Mouse (Mus musculus) lung, adult 2 months (tissue): ENCODE measurements around the gene Ncoa6. TPM values are rescaled to one million over a fixed set of nuclear protein-coding genes. Genes with fewer than 3 reads are reported as not detected.
"Not testable (repeated sequence)": the region's sequence is repeated elsewhere in the genome, so short reads cannot be mapped to it uniquely, and the experiment has no call there.

Source experiments
- DNase-seq: peaks from one replicate; pipeline ENCODE4 v3.0.0; 2022
- H3K4me1 ChIP-seq: fragments of 200-500 bp; 2 replicates; pipeline ENCODE4 v1.6.1; 2011; ENCODE audit warnings: low read length; ENCODE audit not compliant: control insufficient read depth, insufficient read depth
- H3K4me3 ChIP-seq: fragments of 200-500 bp; replicated peaks from 2 replicates; pipeline ENCODE3; 2011; ENCODE audit warnings: low read depth, mild to moderate bottlenecking, control low read depth, low read length; ENCODE audit errors: extremely low read depth
- CTCF ChIP-seq: fragments of 200-500 bp; IDR thresholded peaks from 2 replicates; pipeline ENCODE4 v1.5.1; 2011; ENCODE audit warnings: mild to moderate bottlenecking, low read length, control low read depth; ENCODE audit not compliant: insufficient read depth
- POLR2A ChIP-seq: fragments of 200-500 bp; IDR thresholded peaks from 2 replicates; pipeline ENCODE4 v1.6.1; 2011; ENCODE audit warnings: low read depth, mild to moderate bottlenecking, control low read depth, low read length, borderline replicate concordance; ENCODE audit errors: extremely low read depth
- WGBS: fragments of 180-500 bp; shearing (Covaris S2); methylation state at CpG from one replicate; pipeline ENCODE4 v1.1.7; 2018; 5-methylcytosine and 5-hydroxymethylcytosine counted together
- polyA plus RNA-seq: library from polyadenylated mRNA; depleted of rRNA; stranded (reverse); fragments of >200 nt; gene quantifications from 2 replicates; pipeline ENCODE4 v1.2.3, GENCODE M21; 2012

Ncoa6 gene
- polyA plus RNA-seq, 1 experiment = 23.2 TPM

GRCm38 (mm10) chr2:155504440-155505355 lies 31.0 kb upstream of the Ncoa6 start:
- 51% methylated on average over 13 of the region's 13 CpGs for WGBS

DNA sequence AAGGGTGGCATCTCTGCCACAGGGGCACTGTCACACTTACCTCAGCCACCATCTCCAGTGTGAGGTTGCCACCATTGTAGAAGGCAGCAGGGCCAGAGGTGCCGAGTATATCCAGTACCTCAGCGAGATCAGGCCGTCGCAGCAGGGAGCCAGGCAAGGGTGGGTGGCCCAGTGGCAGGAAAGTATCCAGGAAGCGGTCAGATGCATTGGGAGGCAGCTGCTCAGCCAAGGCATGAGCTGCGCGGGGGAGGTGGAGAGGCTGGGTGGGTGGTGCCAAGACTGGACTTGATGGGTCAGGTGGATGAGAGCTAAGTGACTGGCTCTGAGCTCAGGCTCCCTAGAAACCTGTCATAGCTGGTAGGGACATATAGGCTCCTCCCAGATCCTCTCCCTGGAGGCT lies 28.9 kb upstream of the Ncoa6 start:
- H3K4me1 ChIP-seq = no peaks in the 10 kb centered on the region
- 65% methylated on average over 7 of the region's 7 CpGs for WGBS
- H3K4me3 ChIP-seq = no peak overlapping the region
- TF ChIP-seq POLR2A (no peak), CTCF (no peak)
- DNase-seq = no peak

More at GRCm38 (mm10) chr2:155504440-155505355, 31.0 kb upstream of the Ncoa6 start:
- no peak overlapping the region for H3K4me3 ChIP-seq
- DNase-seq = no peak
- no peaks in the 10 kb centered on the region for H3K4me1 ChIP-seq
- TF ChIP-seq CTCF (no peak), POLR2A (no peak)

- 87% methylated on average over 6 of the region's 6 CpGs for WGBS
- no peak overlapping the region for H3K4me3 ChIP-seq
- TF ChIP-seq POLR2A = no peak
- TF ChIP-seq CTCF = no peak
- DNase-seq = no peak
- no peaks in the 10 kb centered on the region for H3K4me1 ChIP-seq
These were observed 17.3 kb upstream of the Ncoa6 start for GRCm38 (mm10) chr2:155490998-155491397.

DNA sequence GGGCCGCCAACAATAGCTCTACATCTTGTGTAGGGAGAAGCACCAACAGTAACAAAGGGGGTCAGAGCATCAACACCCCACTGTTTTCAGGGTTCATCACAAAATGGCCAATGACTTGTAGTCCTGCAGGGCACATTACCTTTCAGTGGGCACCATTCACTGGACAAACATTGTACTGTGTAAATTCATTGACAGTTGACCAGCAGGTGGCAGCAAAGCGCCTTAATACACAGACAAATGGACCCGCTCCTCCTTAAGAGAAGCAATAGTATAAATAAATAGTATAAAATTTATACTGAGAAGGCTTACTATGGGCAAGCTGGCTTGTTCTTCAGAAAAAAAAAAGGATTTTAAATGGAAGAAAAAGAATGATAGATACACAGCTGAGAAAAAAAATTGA lies 8.3 kb upstream of the Ncoa6 start:
- WGBS = 51% methylated on average over 3 of the region's 3 CpGs
- no peaks in the 10 kb centered on the region for H3K4me1 ChIP-seq
- TF ChIP-seq POLR2A = no peak
- TF ChIP-seq CTCF = peak; percentile 38
- H3K4me3 ChIP-seq = no peak overlapping the region
- DNase-seq = peak; percentile 58

- H3K4me1 ChIP-seq = peaks cover 3% of the 10 kb centered on the region
- 2% methylated on average over 62 of the region's 71 CpGs for WGBS
- no peak for TF ChIP-seq CTCF
- TF ChIP-seq POLR2A = no peak
- DNase-seq = peak; percentile 60
- H3K4me3 ChIP-seq = peak overlapping the region; percentile 50
These were observed 774 bp downstream of the Ncoa6 start for GRCm38 (mm10) chr2:155472671-155473569.

DNA sequence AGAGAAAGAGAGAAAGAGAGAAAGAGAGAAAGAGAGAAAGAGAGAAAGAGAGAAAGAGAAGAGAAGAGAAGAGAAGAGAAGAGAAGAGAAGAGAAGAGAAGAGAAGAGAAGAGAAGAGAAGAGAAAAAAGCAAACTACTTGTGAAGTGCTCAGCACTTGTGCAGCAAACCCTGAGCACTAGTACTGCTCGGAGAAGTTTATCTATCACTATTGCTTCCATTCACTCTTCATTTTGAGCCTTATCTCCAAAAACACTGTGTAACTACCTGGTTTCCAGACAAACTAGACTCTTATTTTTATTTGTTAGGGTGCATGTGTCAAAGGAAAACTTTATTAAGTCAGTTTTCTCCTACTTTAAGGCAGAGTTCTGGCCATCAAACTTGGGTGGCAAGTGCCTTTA lies 6.8 kb downstream of the Ncoa6 start:
- Histone ChIP-seq H3K4me3 (no peak overlapping the region), H3K4me1 (no peaks in the 10 kb centered on the region; the same call in none of the 2 replicates)
- TF ChIP-seq CTCF (no peak), POLR2A (no peak)
- DNase-seq = no peak
- 68% methylated on average over 1 of the region's 1 CpGs for WGBS

DNA sequence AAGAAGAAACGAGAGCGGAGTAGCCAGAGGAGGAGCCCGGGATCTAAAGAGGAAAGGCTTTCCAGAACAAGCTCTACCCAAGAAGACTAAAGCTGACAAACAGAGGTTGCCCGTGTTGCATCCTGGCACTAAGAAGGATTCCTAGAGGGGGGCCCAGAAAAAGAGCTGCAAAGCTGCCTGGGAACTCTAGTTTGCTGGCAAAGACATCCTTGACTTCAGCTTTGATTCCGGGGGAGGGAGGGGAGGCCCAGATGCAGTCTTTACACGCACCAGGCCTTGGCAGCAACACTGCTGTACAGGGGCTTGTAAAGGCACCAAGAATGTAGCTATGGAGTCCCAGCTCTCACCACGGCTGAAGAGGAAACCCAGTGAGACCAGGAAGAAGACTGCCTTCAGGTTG lies 20.1 kb downstream of the Ncoa6 start:
- 77% methylated on average over 7 of the region's 7 CpGs for WGBS
- TF ChIP-seq CTCF = no peak
- no peak for TF ChIP-seq POLR2A
- no peak overlapping the region for H3K4me3 ChIP-seq
- no peak for DNase-seq
- H3K4me1 ChIP-seq = no peaks in the 10 kb centered on the region; the same call in 1 of the 2 replicates

DNA sequence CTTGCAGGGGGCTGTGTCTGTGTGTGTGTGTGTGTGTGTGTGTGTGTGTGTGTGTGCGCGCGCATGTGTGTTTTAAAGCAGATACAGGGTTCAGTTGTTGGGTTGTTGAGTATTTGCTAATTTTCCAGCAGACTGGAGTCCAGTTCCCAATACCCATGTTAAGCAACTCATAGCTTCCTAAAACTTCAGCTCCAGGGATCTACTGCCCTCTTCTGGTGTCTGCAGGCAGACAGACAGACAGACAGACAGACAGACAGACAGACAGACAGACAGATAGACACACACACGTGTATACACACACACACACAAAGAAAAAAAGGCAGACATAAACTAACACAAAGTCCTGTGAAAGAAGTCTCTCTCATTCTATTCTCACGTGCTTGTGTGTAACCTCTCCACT lies 22.4 kb downstream of the Ncoa6 start:
- TF ChIP-seq POLR2A (no peak), CTCF (no peak)
- H3K4me1 ChIP-seq = no peaks in the 10 kb centered on the region
- 82% methylated on average over 5 of the region's 5 CpGs for WGBS

GRCm38 (mm10) chr2:155447906-155448305 lies 25.8 kb downstream of the Ncoa6 start:
- 100% methylated on average over 1 of the region's 1 CpGs for WGBS
- H3K4me3 ChIP-seq, H3K4me1 ChIP-seq, DNase-seq: not testable (repeated sequence)

More for the DNA sequence above, 22.4 kb downstream of the Ncoa6 start:
- no peak overlapping the region for H3K4me3 ChIP-seq
- no peak for DNase-seq

- no peak overlapping the region for H3K4me3 ChIP-seq
- DNase-seq = no peak
- peaks cover 4% of the 10 kb centered on the region; the same call in 1 of the 2 replicates for H3K4me1 ChIP-seq
- 20% methylated on average over 2 of the region's 2 CpGs for WGBS
- TF ChIP-seq CTCF = no peak
- TF ChIP-seq POLR2A = no peak
These were observed 30.2 kb downstream of the Ncoa6 start for GRCm38 (mm10) chr2:155443446-155443845.
